Mouse (Mus musculus) right cerebral cortex, postnatal 25 days (tissue): Measurements from ENCODE around the gene Cmah.
"Not testable (repeated sequence)": the region's sequence is repeated elsewhere in the genome, so short reads cannot be mapped to it uniquely, and the experiment has no call there.

ENCODE experiments used
- DNase-seq: peaks from one replicate; pipeline ENCODE4 v3.0.0; 2022

Gene Cmah

DNA sequence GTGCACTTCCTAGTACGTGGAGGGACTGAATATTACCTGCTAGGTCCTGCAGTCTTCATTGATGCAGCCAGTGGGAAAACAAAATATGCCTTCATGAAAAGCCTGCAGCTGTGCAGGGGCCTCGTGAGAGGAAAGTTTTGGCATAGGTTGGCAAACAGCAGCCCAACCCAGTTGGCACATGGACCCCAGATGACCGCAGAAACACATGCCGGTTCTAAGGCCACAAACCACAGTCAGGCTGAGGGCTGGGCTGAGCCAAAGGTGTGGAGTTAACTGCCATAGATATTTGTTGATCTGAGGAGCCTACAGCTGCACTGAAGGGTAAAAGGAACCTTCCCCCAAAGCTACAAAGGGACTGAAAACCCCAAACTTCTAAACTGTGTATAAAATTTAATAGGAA is 14.9 kb downstream of the Cmah start:
- DNase-seq: no peak

DNA sequence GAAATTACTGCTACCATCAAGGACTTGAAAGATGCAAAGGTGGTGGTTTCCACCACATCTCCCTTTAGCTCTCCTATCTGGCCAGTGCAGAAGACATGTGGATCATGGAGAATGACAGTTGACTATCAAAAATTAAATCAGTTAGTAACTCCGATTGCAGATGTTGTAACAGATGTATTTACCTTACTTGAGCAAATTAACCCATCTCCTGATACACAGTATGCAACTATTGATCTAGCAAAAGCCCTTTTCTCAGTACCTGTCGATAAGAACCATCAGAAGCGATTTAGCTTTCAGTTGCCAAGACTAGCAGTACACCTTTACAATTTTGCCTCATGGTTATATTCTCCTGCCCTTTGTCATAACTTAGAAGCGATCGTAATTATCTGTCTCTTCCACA is 25.8 kb downstream of the Cmah start:
- no peak for DNase-seq

GRCm38 (mm10) chr13:24354751-24355150 is 27.5 kb downstream of the Cmah start:
- no peak for DNase-seq

DNA sequence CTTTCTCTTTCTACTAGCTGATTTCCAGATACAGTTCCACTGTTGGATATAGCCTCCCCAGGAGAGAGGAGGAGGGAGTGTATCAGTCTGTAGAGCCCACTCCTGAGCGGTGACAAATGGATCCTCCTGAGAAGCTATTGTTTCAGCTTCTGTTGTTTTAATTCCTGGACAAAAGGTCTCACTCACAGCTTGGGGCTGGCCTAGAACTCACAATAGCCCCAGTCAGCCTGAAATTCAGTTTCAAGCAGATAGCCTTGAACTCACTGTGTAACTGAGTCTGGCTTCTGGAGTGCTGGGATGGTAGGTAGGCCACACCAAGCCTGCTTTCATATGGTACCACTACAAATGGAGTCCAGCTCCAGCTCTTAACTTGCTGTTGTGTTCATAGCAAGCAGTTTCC is 32.0 kb downstream of the Cmah start:
- no peak for DNase-seq

DNA sequence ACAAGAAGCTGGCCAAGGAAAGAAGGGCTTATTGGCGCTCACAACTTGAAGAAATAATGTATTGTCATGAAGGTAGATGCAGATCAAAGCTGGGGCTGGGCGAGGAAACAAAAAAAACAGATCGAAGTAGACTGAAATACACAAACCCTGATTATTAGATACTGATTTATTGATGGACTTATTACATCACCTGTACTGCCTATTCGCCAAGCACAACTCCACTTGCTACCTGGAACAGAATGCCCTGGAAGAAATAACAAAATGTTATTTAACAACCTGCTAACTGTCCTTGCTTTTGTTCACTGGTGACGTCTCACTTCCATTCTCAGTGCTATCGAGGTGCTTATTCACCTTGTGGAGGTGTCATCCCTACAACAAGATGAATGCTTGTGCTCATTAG is 38.0 kb downstream of the Cmah start:
- DNase-seq: no peak

GRCm38 (mm10) chr13:24372893-24373599 is 45.8 kb downstream of the Cmah start:
- DNase-seq: no peak

DNA sequence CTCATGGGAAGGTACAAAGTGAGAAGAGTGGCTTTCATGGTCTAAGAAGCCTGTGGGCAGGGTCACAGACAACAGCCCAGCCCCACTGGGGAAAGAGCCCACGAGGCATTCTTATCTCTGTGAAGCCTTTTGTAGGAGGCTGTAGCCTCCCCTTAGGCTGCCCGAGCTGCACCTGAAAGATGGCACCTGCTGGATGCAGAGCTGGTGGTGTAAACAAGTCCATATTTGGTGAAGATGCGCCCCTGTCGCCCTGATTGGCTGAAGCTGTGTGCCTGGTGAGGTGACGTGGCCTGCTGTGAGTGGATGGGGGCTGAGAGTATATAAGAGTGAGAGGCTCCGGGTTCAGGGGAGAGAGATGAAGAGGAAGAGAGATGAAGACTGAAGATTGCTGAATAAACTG is 47.4 kb downstream of the Cmah start:
- DNase-seq: not testable (repeated sequence)

GRCm38 (mm10) chr13:24375320-24376203 is 48.4 kb downstream of the Cmah start:
- DNase-seq: no peak

DNA sequence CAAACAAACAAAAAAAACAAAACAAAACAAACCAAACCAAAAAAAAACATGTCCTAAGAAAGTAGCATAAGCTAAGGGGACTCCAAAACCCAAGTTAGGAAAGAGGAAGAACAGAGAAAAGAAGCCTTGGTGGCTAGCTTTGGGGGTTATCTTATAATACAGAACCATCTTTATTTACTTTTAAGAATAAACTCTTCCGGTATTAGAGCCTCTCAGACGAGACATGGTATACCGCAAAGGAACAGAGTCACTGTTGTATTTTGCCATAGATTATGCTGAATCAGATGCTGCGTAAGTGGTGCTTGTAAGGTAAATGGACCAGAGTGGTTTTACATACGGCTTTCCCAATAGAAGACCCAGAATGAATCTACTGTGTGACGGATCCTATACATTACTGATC is 53.5 kb downstream of the Cmah start:
- no peak for DNase-seq

- no peak for DNase-seq
These were observed 56.7 kb downstream of the Cmah start for GRCm38 (mm10) chr13:24383885-24384284.

GRCm38 (mm10) chr13:24391892-24392291 is 64.7 kb downstream of the Cmah start:
- DNase-seq: no peak

GRCm38 (mm10) chr13:24392655-24393054 is 65.5 kb downstream of the Cmah start:
- DNase-seq: no peak

- no peak for DNase-seq
These were observed 65.9 kb downstream of the Cmah start for GRCm38 (mm10) chr13:24393055-24393454.

GRCm38 (mm10) chr13:24395815-24396214 is 68.6 kb downstream of the Cmah start:
- no peak for DNase-seq

- DNase-seq: no peak
These were observed 70.0 kb downstream of the Cmah start for GRCm38 (mm10) chr13:24397181-24397580.

DNA sequence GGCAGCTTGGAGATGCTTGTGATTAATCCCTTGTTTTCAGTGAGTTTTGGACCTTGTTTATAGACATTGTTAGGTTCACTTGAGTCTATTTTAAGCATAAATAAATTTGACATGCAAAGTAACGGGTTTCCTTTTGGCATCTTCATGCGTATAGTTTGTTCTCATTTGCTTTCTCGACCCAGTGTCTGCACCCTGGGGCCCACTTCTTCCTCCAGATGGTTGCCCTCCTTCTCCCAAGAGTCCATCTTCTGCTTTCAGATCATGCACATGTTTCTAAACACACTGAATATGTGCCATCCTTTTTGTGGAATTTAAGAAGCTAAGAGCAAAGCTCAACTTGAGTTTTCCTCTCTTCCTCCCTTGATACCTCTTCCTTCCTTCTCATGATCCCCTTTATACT is 71.3 kb downstream of the Cmah start:
- no peak for DNase-seq

DNA sequence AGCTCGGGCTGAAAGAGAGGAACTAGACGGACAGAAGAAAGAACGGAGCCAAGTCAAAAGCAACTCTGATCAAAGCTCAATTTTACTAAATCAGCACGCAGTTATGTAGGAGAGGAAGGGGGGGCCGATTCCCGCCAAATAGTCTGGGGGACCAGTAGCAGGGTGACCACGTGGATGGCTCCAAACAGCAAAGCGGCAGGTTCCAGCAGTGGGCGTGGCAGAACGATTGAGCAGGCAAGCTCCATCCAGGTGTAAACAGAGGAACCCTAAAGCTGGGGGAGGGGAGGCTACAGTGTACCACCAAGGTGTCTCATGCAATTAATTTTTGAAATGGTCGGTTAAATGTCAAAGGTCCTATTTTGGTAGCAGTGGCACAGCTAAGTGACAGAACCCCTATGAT is 74.6 kb downstream of the Cmah start:
- not testable (repeated sequence) for DNase-seq

DNA sequence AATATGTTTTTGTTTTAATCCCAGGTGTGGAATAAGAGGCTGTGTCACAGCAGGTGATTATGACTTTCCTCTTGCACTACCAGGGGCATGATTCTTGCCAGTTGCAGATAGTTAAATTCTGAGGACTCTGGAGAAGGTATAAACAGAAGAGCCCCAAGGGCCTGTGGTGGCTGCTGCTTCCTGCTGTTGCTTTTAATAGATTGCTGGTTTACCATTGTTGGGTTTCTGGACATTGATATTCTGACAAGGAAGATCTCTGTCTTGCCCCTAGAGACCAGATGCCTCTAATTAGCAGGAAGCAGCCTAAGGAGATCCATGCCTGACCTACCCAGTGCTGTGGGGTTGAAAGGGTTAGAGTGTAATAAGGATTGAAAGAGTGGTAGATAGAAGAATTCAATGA is 75.8 kb downstream of the Cmah start:
- no peak for DNase-seq

DNA sequence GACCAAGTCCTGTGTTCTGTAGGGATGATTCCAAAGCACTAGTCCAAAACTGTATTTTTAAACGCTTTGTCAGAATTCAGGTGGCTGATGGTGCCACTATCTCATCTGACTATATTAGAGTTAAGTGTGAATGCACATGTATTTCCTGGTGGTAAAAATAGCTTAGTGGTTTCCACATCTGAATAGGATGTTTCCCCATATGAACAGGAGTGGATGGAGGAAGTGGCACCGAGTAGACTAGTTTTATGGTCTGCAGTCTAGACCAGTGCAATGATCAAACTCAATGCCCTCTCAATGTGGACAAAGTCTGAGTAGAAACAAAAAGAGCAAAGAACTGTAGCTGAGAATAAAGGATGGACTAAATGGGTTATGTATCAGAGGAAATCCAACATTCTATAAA is 79.6 kb downstream of the Cmah start:
- DNase-seq: no peak

DNA sequence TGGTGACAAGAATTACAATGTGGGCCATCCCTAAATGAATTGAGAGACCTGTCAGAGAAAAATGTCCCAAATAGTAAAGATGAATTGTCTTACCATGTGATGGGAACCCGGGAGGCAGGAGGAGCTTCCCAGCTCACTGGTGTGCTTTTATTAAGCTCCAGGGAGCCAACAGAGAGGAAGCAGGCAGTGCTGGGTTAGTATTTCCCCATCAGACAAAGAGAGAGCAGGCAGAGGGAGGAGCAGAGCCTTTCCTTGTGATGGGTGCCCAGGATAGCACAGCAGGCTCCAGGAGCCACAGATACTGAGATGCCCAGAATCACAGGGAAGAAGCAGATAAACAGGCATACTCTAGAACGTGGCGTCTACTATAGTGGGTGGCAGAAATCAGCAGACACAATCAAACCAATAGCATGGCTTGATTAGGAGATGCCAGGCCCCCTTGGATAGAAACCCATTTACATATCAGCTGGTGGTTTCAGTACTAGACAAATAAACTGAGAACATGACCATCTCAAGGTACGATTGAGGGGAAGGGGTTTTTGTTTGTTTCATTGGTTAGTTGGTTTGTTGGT is 87.5 kb downstream of the Cmah start:
- no peak for DNase-seq

GRCm38 (mm10) chr13:24415506-24416206 is 88.5 kb downstream of the Cmah start:
- DNase-seq: no peak

- no peak for DNase-seq
These were observed 89.2 kb downstream of the Cmah start for GRCm38 (mm10) chr13:24416409-24416808.

- DNase-seq: no peak
These were observed 90.8 kb downstream of the Cmah start for GRCm38 (mm10) chr13:24418024-24418423.
